Mouse (Mus musculus): ENCODE data around the gene Slc8a3. TPM values are rescaled to one million over a fixed set of nuclear protein-coding genes. Genes with fewer than 3 reads are reported as not detected.

Gene Slc8a3
- total RNA-seq, 1 experiment from 2014 or later: not detected

GRCm38 (mm10) chr12:81163566-81163965 lies 169.4 kb downstream of the Slc8a3 start:
- ATAC-seq (replicated peaks in 1 of 2; ENCODE audit: insufficient read depth in 1 of 2, low FRiP score in 2 of 2, low TSS enrichment in 1 of 2, low read depth in 1 of 2, poor library complexity in 2 of 2, severe bottlenecking in 2 of 2): no peak

GRCm38 (mm10) chr12:81163131-81163530 lies 169.8 kb downstream of the Slc8a3 start:
- no peak for ATAC-seq (replicated peaks in 1 of 2; ENCODE audit: insufficient read depth in 1 of 2, low FRiP score in 2 of 2, low TSS enrichment in 1 of 2, low read depth in 1 of 2, poor library complexity in 2 of 2, severe bottlenecking in 2 of 2)

- ATAC-seq (replicated peaks in 1 of 2; ENCODE audit: insufficient read depth in 1 of 2, low FRiP score in 2 of 2, low TSS enrichment in 1 of 2, low read depth in 1 of 2, poor library complexity in 2 of 2, severe bottlenecking in 2 of 2): no peak
These were observed 171.7 kb downstream of the Slc8a3 start for GRCm38 (mm10) chr12:81161282-81161681.

- no peak for ATAC-seq (replicated peaks in 1 of 2; ENCODE audit: insufficient read depth in 1 of 2, low FRiP score in 2 of 2, low TSS enrichment in 1 of 2, low read depth in 1 of 2, poor library complexity in 2 of 2, severe bottlenecking in 2 of 2)
These were observed 172.1 kb downstream of the Slc8a3 start for GRCm38 (mm10) chr12:81160831-81161230.

- no peak for ATAC-seq (replicated peaks in 1 of 2; ENCODE audit: insufficient read depth in 1 of 2, low FRiP score in 2 of 2, low TSS enrichment in 1 of 2, low read depth in 1 of 2, poor library complexity in 2 of 2, severe bottlenecking in 2 of 2)
These were observed 172.6 kb downstream of the Slc8a3 start for GRCm38 (mm10) chr12:81160425-81160824.

- ATAC-seq (replicated peaks in 1 of 2; ENCODE audit: insufficient read depth in 1 of 2, low FRiP score in 2 of 2, low TSS enrichment in 1 of 2, low read depth in 1 of 2, poor library complexity in 2 of 2, severe bottlenecking in 2 of 2): no peak
These were observed 173.0 kb downstream of the Slc8a3 start for GRCm38 (mm10) chr12:81159947-81160346.

GRCm38 (mm10) chr12:81156841-81157240 lies 176.1 kb downstream of the Slc8a3 start:
- ATAC-seq (replicated peaks in 1 of 2; ENCODE audit: insufficient read depth in 1 of 2, low FRiP score in 2 of 2, low TSS enrichment in 1 of 2, low read depth in 1 of 2, poor library complexity in 2 of 2, severe bottlenecking in 2 of 2): no peak

GRCm38 (mm10) chr12:81155675-81156074 lies 177.3 kb downstream of the Slc8a3 start:
- ATAC-seq (replicated peaks in 1 of 2; ENCODE audit: insufficient read depth in 1 of 2, low FRiP score in 2 of 2, low TSS enrichment in 1 of 2, low read depth in 1 of 2, poor library complexity in 2 of 2, severe bottlenecking in 2 of 2): no peak

- ATAC-seq (replicated peaks in 1 of 2; ENCODE audit: insufficient read depth in 1 of 2, low FRiP score in 2 of 2, low TSS enrichment in 1 of 2, low read depth in 1 of 2, poor library complexity in 2 of 2, severe bottlenecking in 2 of 2): no peak
These were observed 180.9 kb downstream of the Slc8a3 start for GRCm38 (mm10) chr12:81152082-81152481.

GRCm38 (mm10) chr12:81150917-81151316 lies 182.1 kb downstream of the Slc8a3 start:
- ATAC-seq (replicated peaks in 1 of 2; ENCODE audit: insufficient read depth in 1 of 2, low FRiP score in 2 of 2, low TSS enrichment in 1 of 2, low read depth in 1 of 2, poor library complexity in 2 of 2, severe bottlenecking in 2 of 2): no peak

GRCm38 (mm10) chr12:81147956-81148355 lies 185.0 kb downstream of the Slc8a3 start:
- no peak for ATAC-seq (replicated peaks in 1 of 2; ENCODE audit: insufficient read depth in 1 of 2, low FRiP score in 2 of 2, low TSS enrichment in 1 of 2, low read depth in 1 of 2, poor library complexity in 2 of 2, severe bottlenecking in 2 of 2)

Other genes with a start within 250 kb of the Slc8a3 start
- gene Gm4787, start 46.3 kb upstream of the Slc8a3 start, total RNA-seq (2017): 1.2 and 1.5 TPM in 2 replicates
- gene Adam4, start 88.8 kb upstream of the Slc8a3 start, total RNA-seq (2017): 0.38 and 1.3 TPM in 2 replicates
- 102 and 135 TPM in 2 replicates for gene Cox16, start 151.9 kb upstream of the Slc8a3 start, total RNA-seq (2017)
- 38.6 and 96.7 TPM in 2 replicates for gene Gm20498, start 199.7 kb upstream of the Slc8a3 start, total RNA-seq (2017)
- gene Synj2bp, start 199.7 kb upstream of the Slc8a3 start, total RNA-seq (2017): 57.7 and 61.4 TPM in 2 replicates
- 0.40 TPM in 1 of 2 replicates, not detected in the other for gene Adam21, start 235.3 kb upstream of the Slc8a3 start, total RNA-seq (2017)